Mouse (Mus musculus) erythroblast, adult 5-6 weeks (primary cell): ENCODE results near the gene Phlpp1. TPM values are rescaled to one million over a fixed set of nuclear protein-coding genes. Genes with fewer than 3 reads are reported as not detected.

Source experiments
- ATAC-seq: replicated peaks from 2 replicates; pipeline ENCODE4 v1.8.0; 2016; ENCODE audit warnings: moderate number of reproducible peaks, mild to moderate bottlenecking, moderate TSS enrichment, inconsistent platforms; ENCODE audit not compliant: poor library complexity, low FRiP score, severe bottlenecking
- total RNA-seq, 2 experiments: library from RNA; stranded (forward) in 1 of 2; stranded (reverse) in 1 of 2; fragments of 150-400 nt in 1 of 2; fragments of 200-764, 138-1000 nt in 1 of 2; gene quantifications; 2 replicates each; pipeline versions ENCODE4 v1.2.3 to v1.2.4; 2015 to 2017; ENCODE audit warnings: low replicate concordance in 2 of 2

Gene Phlpp1
- total RNA-seq, 2 experiments from 2014 or later, result 0.96 to 1.1 TPM

GRCm38 (mm10) chr1:106232460-106232850 is 60.9 kb downstream of the Phlpp1 start:
- no peak for ATAC-seq

- ATAC-seq, result no peak
Measured at GRCm38 (mm10) chr1:106236986-106237385, 65.4 kb downstream of the Phlpp1 start.

DNA sequence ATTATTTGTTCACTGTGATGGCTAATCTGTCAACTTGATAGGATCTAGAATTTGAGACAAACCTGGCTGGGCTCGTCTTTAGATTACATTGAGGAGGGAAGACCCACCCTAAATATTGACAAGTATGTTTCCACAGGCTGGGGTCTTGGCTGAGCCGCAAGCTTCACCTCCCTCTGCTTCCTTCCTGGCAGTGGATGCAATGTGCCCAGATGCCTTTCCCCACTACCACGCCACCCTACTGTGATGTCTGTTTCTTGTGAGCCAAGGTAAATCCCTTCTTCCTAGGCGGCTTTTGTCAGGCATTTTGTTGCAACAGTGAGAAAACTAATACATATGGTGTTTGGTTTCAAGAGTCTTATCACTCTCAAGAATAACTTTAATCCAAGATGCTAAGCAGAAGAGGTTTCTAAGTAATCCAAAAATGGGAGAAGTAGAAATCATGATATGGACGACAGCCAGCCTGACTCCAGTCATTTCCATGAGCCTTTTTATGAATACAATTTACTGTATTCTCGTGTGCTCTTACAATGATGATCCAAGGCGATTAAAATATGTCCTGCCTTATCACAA is 68.6 kb downstream of the Phlpp1 start:
- ATAC-seq, result no peak

DNA sequence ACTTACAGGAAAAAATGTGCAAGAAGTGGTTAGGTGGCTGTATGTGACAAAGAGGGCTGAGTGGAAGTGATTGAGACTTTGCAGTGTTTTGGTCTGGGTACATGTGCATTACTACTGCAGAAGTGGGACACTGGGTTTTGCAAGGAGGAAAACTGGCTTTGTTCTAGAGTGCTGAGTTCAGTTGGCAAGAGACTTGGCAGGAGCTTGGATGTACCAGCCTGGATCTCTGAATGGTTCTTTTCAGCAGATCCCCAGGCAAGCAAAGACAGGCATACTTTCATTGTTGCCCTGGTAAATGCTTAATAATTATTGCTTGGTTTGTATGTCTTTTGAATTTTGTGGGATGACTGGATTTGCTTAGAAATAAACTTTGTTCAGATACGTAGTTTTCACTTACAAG is 69.5 kb downstream of the Phlpp1 start:
- no peak for ATAC-seq

GRCm38 (mm10) chr1:106242129-106242528 is 70.6 kb downstream of the Phlpp1 start:
- no peak for ATAC-seq

GRCm38 (mm10) chr1:106243371-106243770 is 71.8 kb downstream of the Phlpp1 start:
- ATAC-seq, result no peak

GRCm38 (mm10) chr1:106244245-106244644 is 72.7 kb downstream of the Phlpp1 start:
- no peak for ATAC-seq

DNA sequence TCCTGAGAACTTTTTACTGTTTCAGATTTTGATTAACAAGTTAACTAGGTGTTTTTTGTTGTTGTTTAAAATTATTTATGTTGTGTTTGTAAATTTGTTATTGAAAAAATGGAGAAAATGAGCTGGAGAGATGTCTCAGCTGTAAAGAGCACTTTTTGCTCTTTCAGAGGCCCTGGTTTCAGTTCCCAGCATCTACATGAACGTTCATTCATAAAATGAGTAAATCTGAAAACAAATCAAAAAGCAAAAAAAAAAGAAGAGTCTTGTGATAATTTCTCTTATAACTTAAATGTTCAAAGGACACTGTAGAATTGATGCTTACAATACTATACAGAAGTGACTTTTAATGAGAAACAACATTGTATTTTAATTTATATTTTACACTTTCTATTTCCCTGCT is 82.5 kb downstream of the Phlpp1 start:
- no peak for ATAC-seq

DNA sequence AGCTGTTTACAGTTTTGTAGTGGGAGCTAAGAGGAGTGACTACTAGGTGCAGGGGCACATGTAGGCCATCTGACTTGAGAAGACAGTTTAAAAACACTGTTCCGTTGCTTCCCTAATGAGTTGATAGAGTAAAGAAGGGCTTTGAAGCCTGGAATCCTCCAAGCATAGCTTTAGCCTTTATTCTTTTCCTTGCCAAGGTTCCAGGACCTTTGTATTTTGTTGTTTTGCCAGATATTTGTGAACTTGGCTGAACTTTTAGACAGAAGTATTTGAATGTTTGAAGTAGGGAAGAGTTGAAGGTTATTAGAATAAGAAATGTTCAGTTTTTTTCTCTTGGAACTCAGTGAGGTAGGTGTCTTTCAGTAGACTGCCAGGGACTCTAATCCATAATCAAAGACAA is 85.6 kb downstream of the Phlpp1 start:
- ATAC-seq, result no peak

- no peak for ATAC-seq
Measured at GRCm38 (mm10) chr1:106268028-106268799, 96.7 kb downstream of the Phlpp1 start.

GRCm38 (mm10) chr1:106269337-106269736 is 97.8 kb downstream of the Phlpp1 start:
- no peak for ATAC-seq

DNA sequence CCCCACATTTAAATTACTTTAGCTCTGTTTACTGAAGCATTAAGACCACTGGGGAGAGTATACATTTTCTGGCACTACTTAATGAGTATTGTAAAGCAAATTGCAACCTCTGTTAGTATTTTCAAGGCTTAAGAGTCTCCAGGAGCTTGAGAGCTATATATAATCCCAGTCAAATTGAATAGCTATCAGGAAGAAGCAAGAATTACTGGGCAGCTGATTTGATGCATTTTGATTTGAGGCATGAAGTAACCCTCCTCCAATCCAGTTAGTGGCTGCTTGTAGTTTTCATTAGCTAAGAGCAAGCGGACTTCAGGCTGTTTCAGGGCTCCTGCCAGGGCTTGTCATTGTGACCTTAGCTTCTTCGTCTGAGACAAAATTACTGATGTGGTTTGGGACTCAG is 101.4 kb downstream of the Phlpp1 start:
- no peak for ATAC-seq

- no peak for ATAC-seq
Measured at GRCm38 (mm10) chr1:106273801-106274200, 102.2 kb downstream of the Phlpp1 start.

- no peak for ATAC-seq
Measured at GRCm38 (mm10) chr1:106274561-106275001, 103.0 kb downstream of the Phlpp1 start.

GRCm38 (mm10) chr1:106275142-106275541 is 103.6 kb downstream of the Phlpp1 start:
- ATAC-seq, result no peak

DNA sequence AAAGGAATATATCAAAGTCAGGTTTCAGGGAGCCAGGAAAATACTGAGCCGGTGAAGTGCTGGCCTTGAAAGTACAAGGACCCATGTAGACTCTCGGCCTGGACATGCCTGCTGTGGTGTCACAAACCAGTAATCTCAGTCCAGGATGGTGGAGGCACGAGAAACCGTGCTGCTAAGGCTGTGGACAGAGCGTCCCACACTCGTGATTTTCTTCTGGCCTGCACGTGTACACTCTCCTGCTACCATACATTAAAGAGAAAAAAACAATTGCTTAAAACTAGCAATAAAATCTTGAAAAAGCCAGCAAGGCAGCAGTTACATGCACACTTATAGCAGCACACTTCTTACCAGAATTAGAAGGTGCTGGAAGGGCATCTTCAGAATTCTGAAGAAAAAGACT is 104.2 kb downstream of the Phlpp1 start:
- ATAC-seq, result no peak

GRCm38 (mm10) chr1:106276824-106277223 is 105.3 kb downstream of the Phlpp1 start:
- ATAC-seq, result no peak

DNA sequence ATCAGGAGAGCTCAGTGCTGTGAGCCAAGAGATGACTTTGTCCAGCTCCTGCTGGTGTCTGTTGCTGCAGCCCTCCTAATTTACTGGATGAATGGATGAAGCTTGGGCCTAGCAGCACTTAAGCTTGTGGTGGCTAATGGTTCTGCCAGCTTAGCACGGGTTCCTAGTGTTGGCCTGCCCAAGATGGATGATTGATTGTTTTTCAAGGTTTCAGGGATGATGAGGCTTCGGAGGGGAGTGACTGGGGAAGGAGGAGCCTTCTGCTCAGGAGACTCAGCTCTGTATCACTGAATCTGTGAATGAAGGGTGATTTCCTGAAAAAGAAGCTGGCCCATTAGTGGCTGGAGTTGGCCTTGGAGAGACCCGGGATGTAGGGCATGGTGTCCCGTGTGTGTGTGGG is 105.7 kb downstream of the Phlpp1 start:
- ATAC-seq, result no peak

DNA sequence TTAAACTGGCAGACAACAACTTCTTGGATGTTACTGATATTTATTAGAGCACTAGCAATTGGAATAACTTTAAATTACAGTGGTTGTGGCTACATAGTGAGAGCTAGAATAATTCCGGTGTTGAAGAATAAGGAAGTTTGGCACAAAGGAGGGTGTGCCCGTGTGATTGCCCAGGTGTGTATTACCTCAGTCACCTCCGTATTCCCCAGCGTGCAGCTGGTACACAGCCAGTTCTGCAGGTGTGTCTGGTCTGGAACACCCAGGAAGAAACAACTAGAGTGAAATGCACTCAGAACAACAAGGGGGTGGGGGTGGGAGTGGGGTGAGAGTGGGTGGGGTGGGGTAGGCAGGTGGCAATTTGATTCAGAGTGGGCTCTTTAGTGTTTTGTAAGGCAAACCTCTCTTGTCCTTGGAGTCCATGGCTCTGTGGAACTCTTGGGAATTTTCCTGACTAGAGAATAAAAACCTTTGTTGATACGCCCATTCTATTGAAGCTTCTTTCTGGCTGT is 107.1 kb downstream of the Phlpp1 start:
- ATAC-seq, result no peak

- no peak for ATAC-seq
Measured at GRCm38 (mm10) chr1:106279404-106280123, 108.0 kb downstream of the Phlpp1 start.
